Mouse (Mus musculus) skeletal muscle tissue, adult 2 months (tissue): ENCODE data around the gene Mrc2.

Experiments
- DNase-seq: peaks from one replicate; pipeline ENCODE4 v3.0.0-alpha.2; 2012; ENCODE audit warnings: low read depth, low spot score

The Mrc2 gene

DNA sequence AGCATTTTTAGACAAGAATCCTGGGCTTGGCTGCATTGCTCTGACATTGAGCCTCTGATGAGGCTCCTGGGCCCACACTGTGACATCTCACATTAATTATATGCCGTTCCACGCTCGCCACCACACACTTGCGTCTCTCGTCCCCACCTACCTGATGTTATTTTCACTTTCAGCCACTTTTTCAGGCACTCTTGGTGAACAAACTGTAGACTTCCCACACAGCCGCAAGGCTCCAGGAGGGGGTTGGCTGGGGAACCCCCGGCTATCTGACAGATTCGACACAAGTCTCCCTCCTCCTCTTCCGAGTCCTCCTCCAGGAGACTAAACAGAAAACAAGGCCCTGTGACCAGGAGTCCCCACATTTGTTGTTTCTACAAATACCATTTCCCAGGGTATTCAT lies 92.8 kb downstream of the Mrc2 start:
- no peak for DNase-seq

DNA sequence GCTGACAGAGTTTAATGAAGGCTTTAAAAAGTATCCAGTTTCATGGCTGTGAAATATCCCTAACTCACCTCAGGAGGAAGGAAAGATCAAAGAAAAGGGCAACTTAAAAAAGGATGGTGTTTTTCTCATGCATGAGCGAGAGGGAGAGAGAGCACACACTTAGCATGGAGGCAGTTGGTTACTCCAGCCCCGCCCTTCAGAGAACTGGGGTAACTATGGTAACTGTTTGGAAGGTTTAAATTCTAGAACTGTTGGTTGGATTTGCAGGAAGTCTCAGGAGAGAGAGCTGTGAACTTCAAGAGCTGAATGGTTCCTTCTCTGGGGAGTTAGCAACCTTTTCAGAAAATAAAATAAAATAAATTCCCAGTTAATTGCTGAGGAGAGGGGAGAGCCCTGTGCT lies 96.2 kb downstream of the Mrc2 start:
- DNase-seq, result no peak

DNA sequence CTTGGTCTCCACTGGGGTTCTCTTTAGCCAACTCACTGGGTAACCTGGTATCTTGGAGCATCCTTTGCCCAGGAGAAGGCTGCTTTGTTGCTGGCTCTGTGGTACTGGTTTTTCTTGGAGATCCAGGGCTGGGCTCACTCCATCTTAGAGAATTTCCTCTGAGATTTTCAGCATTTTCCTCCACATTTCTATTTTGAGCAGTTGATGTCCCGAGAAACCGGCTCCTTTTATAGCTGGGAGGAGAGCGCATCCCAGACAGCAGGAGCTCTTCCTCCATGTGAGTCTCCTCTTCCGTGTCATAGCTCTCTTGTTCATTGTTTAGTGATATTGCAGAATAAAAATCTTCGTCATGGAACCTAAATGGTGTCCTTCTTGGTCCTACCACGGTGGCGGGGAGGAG lies 97.8 kb downstream of the Mrc2 start:
- no peak for DNase-seq
